Mouse (Mus musculus): ENCODE results near the gene Fdxr. TPM values are rescaled to one million over a fixed set of nuclear protein-coding genes. Genes with fewer than 3 reads are reported as not detected.

Gene Fdxr
- polyA plus RNA-seq, 1 experiment from 2014 or later: 14.1 TPM

DNA sequence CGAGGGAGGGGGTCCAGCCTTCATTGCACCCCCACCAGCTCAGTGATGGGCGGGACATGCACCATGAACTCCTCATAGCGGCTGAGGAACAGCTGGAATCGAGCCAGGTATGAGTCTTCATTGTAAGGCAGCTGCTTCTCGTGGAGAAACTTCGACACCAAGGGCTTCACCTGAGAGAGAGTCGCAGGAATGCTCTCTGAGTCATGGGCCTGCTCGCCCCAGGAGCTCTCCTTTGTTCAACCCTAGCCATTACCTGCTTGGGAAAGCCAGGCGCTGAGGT, 6.6 kb upstream of the Fdxr start:
- Histone ChIP-seq H3K27me3 (ENCODE audit: control insufficient read depth, insufficient read depth, low read depth, low read length) (no peaks in the 10 kb centered on the region), H3K4me2 (ENCODE audit: low read depth, low read length) (no peak overlapping the region), H3K4me3 (ENCODE audit: low read length) (no peak overlapping the region), H3K4me1 (replicated peaks; ENCODE audit: control insufficient read depth, insufficient read depth, low read length) (no peaks in the 10 kb centered on the region), H3K36me3 (ENCODE audit: control insufficient read depth, insufficient read depth, low read length) (no peaks in the 10 kb centered on the region), H3K9me3 (ENCODE audit: control insufficient read depth, low read length) (no peaks in the 10 kb centered on the region), H3K9ac (ENCODE audit: low read length) (no peak overlapping the region), H3K27ac (ENCODE audit: low read length) (no peak overlapping the region)
- ATAC-seq (ENCODE audit: low read depth): no peak
- WGBS: 60% methylated on average over 9 of the region's 9 CpGs

DNA sequence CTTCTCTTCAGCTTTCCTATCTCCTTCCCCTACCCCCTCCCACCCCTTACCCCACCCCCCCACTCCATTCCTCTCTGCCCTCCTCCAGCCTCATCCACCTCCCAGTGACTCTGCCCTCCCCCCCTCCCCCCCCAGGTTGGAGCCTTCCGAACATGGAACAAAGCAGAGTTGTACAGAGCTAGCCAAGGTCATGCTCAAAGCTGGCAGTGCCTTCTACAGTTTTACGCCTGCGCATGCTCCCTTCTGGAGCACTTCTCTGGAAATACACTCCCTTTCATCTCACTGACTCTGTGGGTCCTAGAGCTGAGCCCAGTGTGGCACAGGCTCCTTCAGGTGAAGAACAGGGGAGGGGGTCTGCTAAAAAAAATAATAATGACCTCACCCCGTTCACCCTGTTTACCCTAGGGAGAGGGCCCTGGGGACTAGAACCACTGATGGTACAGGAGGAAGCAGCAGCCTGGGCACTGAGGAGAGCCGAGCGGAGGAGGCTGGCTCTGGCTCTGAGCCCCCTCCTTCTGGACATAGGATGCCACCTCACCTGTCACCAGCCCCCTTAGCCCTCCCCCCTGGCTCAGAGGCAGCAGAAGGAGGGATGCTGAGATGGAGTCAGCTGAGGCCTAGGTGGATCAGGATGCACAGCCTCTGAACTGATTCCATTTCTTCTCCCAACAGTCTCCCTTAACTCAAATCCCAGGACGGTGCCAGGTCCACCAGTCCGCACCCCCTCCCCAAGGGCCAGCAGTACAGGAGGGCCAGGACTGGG, 6.1 kb upstream of the Fdxr start:
- H3K4me1 ChIP-seq (replicated peaks; ENCODE audit: control insufficient read depth, insufficient read depth, low read length): peaks cover under 1% of the 10 kb centered on the region; the same call in 1 of the 2 replicates
- no peak overlapping the region for H3K27ac ChIP-seq (ENCODE audit: low read length)
- no peaks in the 10 kb centered on the region for H3K27me3 ChIP-seq (ENCODE audit: control insufficient read depth, insufficient read depth, low read depth, low read length)
- no peaks in the 10 kb centered on the region for H3K36me3 ChIP-seq (ENCODE audit: control insufficient read depth, insufficient read depth, low read length)
- no peaks in the 10 kb centered on the region for H3K9me3 ChIP-seq (ENCODE audit: control insufficient read depth, low read length)
- H3K4me3 ChIP-seq (ENCODE audit: low read length): no peak overlapping the region
- 67% methylated on average over 8 of the region's 8 CpGs for WGBS
- no peak for ATAC-seq (ENCODE audit: low read depth)
- no peak overlapping the region for H3K9ac ChIP-seq (ENCODE audit: low read length)
- no peak overlapping the region for H3K4me2 ChIP-seq (ENCODE audit: low read depth, low read length)

DNA sequence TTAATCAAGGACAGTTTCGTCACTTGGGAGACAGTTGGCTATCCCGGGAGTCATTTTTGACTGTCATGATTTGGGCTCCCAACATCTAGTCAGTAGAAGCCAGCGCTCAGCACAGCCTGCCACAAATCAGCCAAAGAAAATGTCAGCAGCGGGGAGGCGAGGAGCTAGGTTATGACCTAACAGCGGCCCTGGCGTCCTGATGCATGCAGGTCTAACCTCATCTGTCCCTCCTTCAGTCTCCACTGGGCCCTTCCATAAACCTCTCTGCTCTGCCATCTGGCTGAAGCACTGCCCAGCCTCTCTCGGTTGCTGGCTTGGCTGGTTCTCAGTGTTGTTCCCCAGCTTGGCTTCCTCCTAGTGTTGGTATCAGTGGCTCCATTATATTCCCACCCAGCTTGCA, 5.4 kb upstream of the Fdxr start:
- no peak for ATAC-seq (ENCODE audit: low read depth)
- Histone ChIP-seq H3K9ac (ENCODE audit: low read length) (no peak overlapping the region), H3K4me2 (ENCODE audit: low read depth, low read length) (no peak overlapping the region), H3K9me3 (ENCODE audit: control insufficient read depth, low read length) (no peaks in the 10 kb centered on the region), H3K36me3 (ENCODE audit: control insufficient read depth, insufficient read depth, low read length) (no peaks in the 10 kb centered on the region), H3K4me3 (ENCODE audit: low read length) (no peak overlapping the region), H3K27ac (ENCODE audit: low read length) (no peak overlapping the region), H3K4me1 (replicated peaks; ENCODE audit: control insufficient read depth, insufficient read depth, low read length) (peaks cover 4% of the 10 kb centered on the region; the same call in 1 of the 2 replicates), H3K27me3 (ENCODE audit: control insufficient read depth, insufficient read depth, low read depth, low read length) (no peaks in the 10 kb centered on the region)
- WGBS: 55% methylated on average over 8 of the region's 8 CpGs

DNA sequence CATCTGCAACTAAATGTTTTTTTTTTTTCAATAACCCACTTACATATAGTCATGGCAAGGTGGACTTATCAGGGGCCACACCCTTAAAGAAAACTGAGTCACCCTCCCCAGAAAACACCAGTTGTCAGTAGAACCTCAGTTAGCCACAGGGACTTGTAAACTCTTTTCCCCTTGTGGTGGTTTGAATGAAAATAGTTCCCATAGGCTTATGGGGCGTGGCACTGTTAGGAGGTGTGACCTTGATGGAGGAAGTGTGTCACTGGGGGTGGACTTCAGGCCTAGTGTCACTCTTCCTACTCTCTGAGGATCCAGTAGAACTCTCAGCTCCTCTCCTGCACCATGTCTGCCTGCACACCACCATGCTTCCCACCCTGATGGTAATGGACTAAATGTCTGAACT, 2.9 kb upstream of the Fdxr start:
- Histone ChIP-seq H3K36me3 (ENCODE audit: control insufficient read depth, insufficient read depth, low read length) (no peaks in the 10 kb centered on the region), H3K27ac (ENCODE audit: low read length) (no peak overlapping the region), H3K4me2 (ENCODE audit: low read depth, low read length) (no peak overlapping the region), H3K4me3 (ENCODE audit: low read length) (no peak overlapping the region), H3K9me3 (ENCODE audit: control insufficient read depth, low read length) (no peaks in the 10 kb centered on the region), H3K9ac (ENCODE audit: low read length) (no peak overlapping the region), H3K27me3 (ENCODE audit: control insufficient read depth, insufficient read depth, low read depth, low read length) (no peaks in the 10 kb centered on the region), H3K4me1 (replicated peaks; ENCODE audit: control insufficient read depth, insufficient read depth, low read length) (peaks cover 10% of the 10 kb centered on the region)
- no peak for ATAC-seq (ENCODE audit: low read depth)
- WGBS: 62% methylated on average over 1 of the region's 1 CpGs

DNA sequence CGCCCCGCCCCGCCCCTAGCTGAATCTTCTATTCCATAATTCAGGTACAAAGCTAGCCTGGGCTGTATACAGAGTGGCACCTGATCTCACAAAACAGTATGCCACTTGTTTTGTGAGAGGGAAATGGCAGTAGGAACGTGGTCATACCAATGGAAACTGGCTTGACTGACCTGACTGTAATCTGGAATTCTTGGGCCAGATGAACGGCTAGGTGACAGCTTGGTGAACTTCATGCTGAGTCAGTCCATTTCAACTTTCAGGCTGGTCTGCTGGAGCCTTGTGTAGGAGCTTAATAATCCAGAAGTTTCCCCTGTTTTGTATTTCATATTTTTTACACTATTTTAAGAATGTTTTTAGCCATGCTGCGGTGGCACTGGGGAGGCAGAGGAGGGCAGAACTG, 1.3 kb upstream of the Fdxr start:
- Histone ChIP-seq H3K27me3 (ENCODE audit: control insufficient read depth, insufficient read depth, low read depth, low read length) (no peaks in the 10 kb centered on the region), H3K36me3 (ENCODE audit: control insufficient read depth, insufficient read depth, low read length) (no peaks in the 10 kb centered on the region), H3K9me3 (ENCODE audit: control insufficient read depth, low read length) (no peaks in the 10 kb centered on the region), H3K27ac (ENCODE audit: low read length) (no peak overlapping the region), H3K9ac (ENCODE audit: low read length) (no peak overlapping the region), H3K4me1 (replicated peaks; ENCODE audit: control insufficient read depth, insufficient read depth, low read length) (peaks cover 10% of the 10 kb centered on the region), H3K4me2 (ENCODE audit: low read depth, low read length) (peak overlapping the region; percentile 70; the same call in 1 of the 2 replicates), H3K4me3 (ENCODE audit: low read length) (no peak overlapping the region)
- ATAC-seq (ENCODE audit: low read depth): no peak
- 73% methylated on average over 6 of the region's 6 CpGs for WGBS

DNA sequence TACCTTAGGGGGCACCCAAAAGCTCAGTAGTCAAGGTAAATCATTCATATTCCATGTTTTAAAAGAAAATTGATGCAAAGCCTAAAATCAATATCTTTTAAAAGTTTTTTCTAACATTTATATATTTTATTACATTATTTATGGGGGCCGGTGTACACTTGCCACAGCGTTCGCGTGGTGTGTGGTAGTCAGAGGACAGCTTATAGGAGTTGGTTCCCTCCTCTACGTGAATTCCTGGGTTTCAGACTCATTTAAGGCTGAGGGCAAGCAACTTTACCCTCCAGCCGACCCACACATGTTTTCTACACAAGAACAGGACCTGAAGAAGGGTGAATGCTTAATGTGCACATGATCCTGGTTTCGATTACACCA, 740 bp upstream of the Fdxr start:
- Histone ChIP-seq H3K4me1 (replicated peaks; ENCODE audit: control insufficient read depth, insufficient read depth, low read length) (peaks cover 10% of the 10 kb centered on the region), H3K27me3 (ENCODE audit: control insufficient read depth, insufficient read depth, low read depth, low read length) (no peaks in the 10 kb centered on the region), H3K4me2 (ENCODE audit: low read depth, low read length) (peak overlapping the region; percentile 70), H3K4me3 (ENCODE audit: low read length) (peak overlapping the region; percentile 71), H3K36me3 (ENCODE audit: control insufficient read depth, insufficient read depth, low read length) (no peaks in the 10 kb centered on the region), H3K27ac (ENCODE audit: low read length) (peak overlapping the region; percentile 78), H3K9ac (ENCODE audit: low read length) (peak overlapping the region; percentile 77), H3K9me3 (ENCODE audit: control insufficient read depth, low read length) (no peaks in the 10 kb centered on the region)
- no peak for ATAC-seq (ENCODE audit: low read depth)
- WGBS: 22% methylated on average over 7 of the region's 7 CpGs

DNA sequence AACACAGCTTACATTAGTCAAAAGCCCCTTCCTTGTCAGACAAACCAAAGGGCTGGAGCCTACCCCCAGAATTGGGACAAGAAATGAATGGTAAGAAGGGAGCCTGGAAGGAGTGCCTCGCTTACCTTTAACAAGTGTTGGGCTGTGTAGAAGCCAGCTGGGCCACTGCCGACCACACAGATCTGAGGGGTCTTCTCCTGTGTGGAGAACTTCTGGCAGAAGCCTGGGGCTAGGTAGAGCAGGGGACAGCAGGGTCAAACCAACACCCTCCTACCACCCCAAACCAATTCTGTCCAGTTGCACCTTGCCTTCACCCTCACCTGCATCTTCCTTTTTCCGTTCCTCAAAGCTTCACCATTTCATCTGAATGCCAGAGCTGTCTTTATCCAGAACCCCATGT, 896 bp downstream of the Fdxr start:
- Histone ChIP-seq H3K9me3 (ENCODE audit: control insufficient read depth, low read length) (no peaks in the 10 kb centered on the region), H3K27me3 (ENCODE audit: control insufficient read depth, insufficient read depth, low read depth, low read length) (no peaks in the 10 kb centered on the region), H3K27ac (ENCODE audit: low read length) (no peak overlapping the region), H3K4me3 (ENCODE audit: low read length) (peak overlapping the region; percentile 71), H3K36me3 (ENCODE audit: control insufficient read depth, insufficient read depth, low read length) (no peaks in the 10 kb centered on the region), H3K9ac (ENCODE audit: low read length) (peak overlapping the region; percentile 88), H3K4me2 (ENCODE audit: low read depth, low read length) (peak overlapping the region; percentile 95), H3K4me1 (replicated peaks; ENCODE audit: control insufficient read depth, insufficient read depth, low read length) (peaks cover 10% of the 10 kb centered on the region)
- WGBS: 58% methylated on average over 3 of the region's 3 CpGs
- ATAC-seq (ENCODE audit: low read depth): no peak

DNA sequence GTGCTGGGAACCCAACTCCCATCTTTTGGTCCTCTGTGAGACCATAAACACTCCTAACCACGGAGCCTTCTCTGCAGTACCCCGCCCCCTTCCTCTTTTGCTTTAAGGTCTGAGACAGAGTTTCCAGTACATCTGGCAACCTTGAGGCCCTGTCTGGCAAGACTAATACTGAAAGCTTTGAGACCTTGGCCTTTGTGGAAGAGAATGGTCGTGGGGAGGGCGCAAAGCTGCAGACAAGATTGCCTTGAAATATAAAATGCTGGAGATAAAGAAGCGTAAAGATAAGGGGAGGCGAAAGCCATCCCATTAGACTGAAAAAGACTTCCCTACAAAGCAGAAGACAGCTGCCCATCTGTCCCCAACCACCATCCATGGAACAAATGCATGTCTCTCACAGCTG, 1.3 kb downstream of the Fdxr start:
- peaks cover 10% of the 10 kb centered on the region for H3K4me1 ChIP-seq (replicated peaks; ENCODE audit: control insufficient read depth, insufficient read depth, low read length)
- H3K27me3 ChIP-seq (ENCODE audit: control insufficient read depth, insufficient read depth, low read depth, low read length): no peaks in the 10 kb centered on the region
- H3K9me3 ChIP-seq (ENCODE audit: control insufficient read depth, low read length): no peaks in the 10 kb centered on the region
- no peak overlapping the region for H3K4me2 ChIP-seq (ENCODE audit: low read depth, low read length)
- no peak overlapping the region for H3K4me3 ChIP-seq (ENCODE audit: low read length)
- 77% methylated on average over 6 of the region's 6 CpGs for WGBS
- no peak overlapping the region for H3K9ac ChIP-seq (ENCODE audit: low read length)
- H3K27ac ChIP-seq (ENCODE audit: low read length): no peak overlapping the region
- ATAC-seq (ENCODE audit: low read depth): no peak
- H3K36me3 ChIP-seq (ENCODE audit: control insufficient read depth, insufficient read depth, low read length): no peaks in the 10 kb centered on the region

DNA sequence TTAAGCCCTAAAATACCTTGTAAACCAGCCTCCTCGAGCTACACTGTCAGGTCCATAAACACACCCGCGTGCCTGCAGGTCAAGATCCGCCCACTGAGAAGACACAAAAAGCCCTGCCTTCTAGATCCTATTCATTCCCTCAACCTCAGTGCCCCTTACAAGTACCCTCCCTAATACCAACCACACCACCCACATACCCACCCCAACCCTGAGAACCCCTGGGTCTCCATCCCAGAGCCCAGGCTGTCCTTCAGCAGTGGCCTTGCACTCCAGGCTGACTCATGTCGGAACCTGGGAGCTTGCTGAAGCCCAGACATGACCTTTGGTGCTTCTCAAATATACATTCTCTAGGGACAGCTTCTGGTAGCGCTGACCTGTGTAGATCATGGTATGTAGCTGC, 2.1 kb downstream of the Fdxr start:
- H3K9ac ChIP-seq (ENCODE audit: low read length): no peak overlapping the region

DNA sequence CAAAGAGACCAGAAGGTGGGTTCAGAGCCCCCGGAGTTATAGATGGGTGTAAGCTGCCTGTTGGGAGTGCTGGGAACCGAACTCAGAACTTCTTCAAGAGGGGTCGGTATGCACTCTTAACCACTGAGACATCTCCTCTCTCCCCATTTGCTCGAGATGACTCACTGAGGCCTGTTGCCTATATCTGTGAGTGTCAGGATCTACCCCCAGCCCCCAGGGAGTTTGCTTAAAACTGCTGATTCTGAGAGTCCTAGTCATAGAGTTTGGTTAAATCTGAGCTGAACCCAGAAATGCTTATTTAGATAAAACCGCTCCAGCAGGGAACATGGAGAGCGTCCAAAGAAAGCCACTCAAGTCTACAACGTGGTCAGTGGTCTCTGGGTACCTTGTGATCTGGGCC, 2.7 kb downstream of the Fdxr start:
- Histone ChIP-seq H3K27ac (ENCODE audit: low read length) (no peak overlapping the region), H3K9ac (ENCODE audit: low read length) (no peak overlapping the region), H3K9me3 (ENCODE audit: control insufficient read depth, low read length) (no peaks in the 10 kb centered on the region), H3K27me3 (ENCODE audit: control insufficient read depth, insufficient read depth, low read depth, low read length) (no peaks in the 10 kb centered on the region), H3K4me3 (ENCODE audit: low read length) (no peak overlapping the region), H3K36me3 (ENCODE audit: control insufficient read depth, insufficient read depth, low read length) (no peaks in the 10 kb centered on the region), H3K4me2 (ENCODE audit: low read depth, low read length) (no peak overlapping the region), H3K4me1 (replicated peaks; ENCODE audit: control insufficient read depth, insufficient read depth, low read length) (peaks cover 10% of the 10 kb centered on the region)
- 78% methylated on average over 7 of the region's 7 CpGs for WGBS
- no peak for ATAC-seq (ENCODE audit: low read depth)

More for the DNA sequence above, 2.1 kb downstream of the Fdxr start:
- Histone ChIP-seq H3K4me1 (replicated peaks; ENCODE audit: control insufficient read depth, insufficient read depth, low read length) (peaks cover 10% of the 10 kb centered on the region), H3K4me2 (ENCODE audit: low read depth, low read length) (no peak overlapping the region), H3K9me3 (ENCODE audit: control insufficient read depth, low read length) (no peaks in the 10 kb centered on the region), H3K27me3 (ENCODE audit: control insufficient read depth, insufficient read depth, low read depth, low read length) (no peaks in the 10 kb centered on the region), H3K27ac (ENCODE audit: low read length) (no peak overlapping the region), H3K4me3 (ENCODE audit: low read length) (no peak overlapping the region), H3K36me3 (ENCODE audit: control insufficient read depth, insufficient read depth, low read length) (no peaks in the 10 kb centered on the region)
- no peak for ATAC-seq (ENCODE audit: low read depth)
- WGBS: 86% methylated on average over 6 of the region's 6 CpGs
